Mouse (Mus musculus): ENCODE data around the gene Alox5ap.

Alox5ap gene

GRCm38 (mm10) chr5:149261449-149261848 lies 3.1 kb upstream of the Alox5ap start:
- no peak for DNase-seq

GRCm38 (mm10) chr5:149261866-149262265 lies 2.7 kb upstream of the Alox5ap start:
- DNase-seq, result no peak

- DNase-seq, result no peak
Measured at GRCm38 (mm10) chr5:149264878-149265279, 312 bp downstream of the Alox5ap start.

GRCm38 (mm10) chr5:149266761-149267221 lies 2.2 kb downstream of the Alox5ap start:
- no peak for DNase-seq

- DNase-seq, result no peak
Measured at GRCm38 (mm10) chr5:149267493-149267892, 2.9 kb downstream of the Alox5ap start.

- DNase-seq, result no peak
Measured at GRCm38 (mm10) chr5:149271291-149271690, 6.7 kb downstream of the Alox5ap start.

- DNase-seq, result no peak
Measured at GRCm38 (mm10) chr5:149272535-149272934, 8.0 kb downstream of the Alox5ap start.

- no peak for DNase-seq
Measured at GRCm38 (mm10) chr5:149274390-149275104, 10.0 kb downstream of the Alox5ap start.

GRCm38 (mm10) chr5:149275105-149275494 lies 10.5 kb downstream of the Alox5ap start:
- DNase-seq, result no peak

- no peak for DNase-seq
Measured at GRCm38 (mm10) chr5:149277529-149277928, 13.0 kb downstream of the Alox5ap start.

- DNase-seq, result peak; percentile 21
Measured at GRCm38 (mm10) chr5:149279273-149279844, 14.8 kb downstream of the Alox5ap start.

GRCm38 (mm10) chr5:149283009-149283408 lies 18.4 kb downstream of the Alox5ap start:
- DNase-seq, result no peak

- DNase-seq, result no peak
Measured at GRCm38 (mm10) chr5:149283821-149284220, 19.3 kb downstream of the Alox5ap start.

GRCm38 (mm10) chr5:149286021-149286420 lies 21.5 kb downstream of the Alox5ap start:
- peak; percentile 34 for DNase-seq

GRCm38 (mm10) chr5:149287148-149288038 lies 22.8 kb downstream of the Alox5ap start:
- peak; percentile 44 for DNase-seq

- no peak for DNase-seq
Measured at GRCm38 (mm10) chr5:149291266-149291665, 26.7 kb downstream of the Alox5ap start.

- no peak for DNase-seq
Measured at GRCm38 (mm10) chr5:149293071-149293470, 28.5 kb downstream of the Alox5ap start.

- no peak for DNase-seq
Measured at GRCm38 (mm10) chr5:149296808-149297207, 32.2 kb downstream of the Alox5ap start.

GRCm38 (mm10) chr5:149297464-149297863 lies 32.9 kb downstream of the Alox5ap start:
- no peak for DNase-seq

GRCm38 (mm10) chr5:149298234-149298633 lies 33.7 kb downstream of the Alox5ap start:
- DNase-seq, result no peak

- no peak for DNase-seq
Measured at GRCm38 (mm10) chr5:149312884-149313652, 48.5 kb downstream of the Alox5ap start.

- DNase-seq, result no peak
Measured at GRCm38 (mm10) chr5:149314514-149315081, 50.0 kb downstream of the Alox5ap start.
